Mouse (Mus musculus): ENCODE data around the gene Syt16. TPM values are rescaled to one million over a fixed set of nuclear protein-coding genes. Genes with fewer than 3 reads are reported as not detected.

The Syt16 gene
- total RNA-seq, 2 experiments from 2014 or later, result not detected

GRCm38 (mm10) chr12:74190297-74190696, 192.8 kb downstream of the Syt16 start:
- no peak for ATAC-seq (replicated peaks; ENCODE audit: low FRiP score, low TSS enrichment, poor library complexity, severe bottlenecking)

- ATAC-seq (replicated peaks; ENCODE audit: low FRiP score, low TSS enrichment, poor library complexity, severe bottlenecking), result no peak
Measured at GRCm38 (mm10) chr12:74192552-74192951, 195.1 kb downstream of the Syt16 start.

GRCm38 (mm10) chr12:74201410-74201809, 203.9 kb downstream of the Syt16 start:
- ATAC-seq (replicated peaks; ENCODE audit: low FRiP score, low TSS enrichment, poor library complexity, severe bottlenecking), result no peak

GRCm38 (mm10) chr12:74202431-74203042, 205.1 kb downstream of the Syt16 start:
- no peak for ATAC-seq (replicated peaks; ENCODE audit: low FRiP score, low TSS enrichment, poor library complexity, severe bottlenecking)

- no peak for ATAC-seq (replicated peaks; ENCODE audit: low FRiP score, low TSS enrichment, poor library complexity, severe bottlenecking)
Measured at GRCm38 (mm10) chr12:74212156-74212555, 214.7 kb downstream of the Syt16 start.

- no peak for ATAC-seq (replicated peaks; ENCODE audit: low FRiP score, low TSS enrichment, poor library complexity, severe bottlenecking)
Measured at GRCm38 (mm10) chr12:74216103-74216728, 218.8 kb downstream of the Syt16 start.

- no peak for ATAC-seq (replicated peaks; ENCODE audit: low FRiP score, low TSS enrichment, poor library complexity, severe bottlenecking)
Measured at GRCm38 (mm10) chr12:74219909-74220308, 222.4 kb downstream of the Syt16 start.

GRCm38 (mm10) chr12:74220651-74221050, 223.2 kb downstream of the Syt16 start:
- ATAC-seq (replicated peaks; ENCODE audit: low FRiP score, low TSS enrichment, poor library complexity, severe bottlenecking), result no peak

GRCm38 (mm10) chr12:74230808-74231207, 233.3 kb downstream of the Syt16 start:
- no peak for ATAC-seq (replicated peaks; ENCODE audit: low FRiP score, low TSS enrichment, poor library complexity, severe bottlenecking)

- ATAC-seq (replicated peaks; ENCODE audit: low FRiP score, low TSS enrichment, poor library complexity, severe bottlenecking), result no peak
Measured at GRCm38 (mm10) chr12:74232845-74233244, 235.4 kb downstream of the Syt16 start.

GRCm38 (mm10) chr12:74236191-74236590, 238.7 kb downstream of the Syt16 start:
- ATAC-seq (replicated peaks; ENCODE audit: low FRiP score, low TSS enrichment, poor library complexity, severe bottlenecking), result no peak

- ATAC-seq (replicated peaks; ENCODE audit: low FRiP score, low TSS enrichment, poor library complexity, severe bottlenecking), result no peak
Measured at GRCm38 (mm10) chr12:74238056-74238455, 240.6 kb downstream of the Syt16 start.

- ATAC-seq (replicated peaks; ENCODE audit: low FRiP score, low TSS enrichment, poor library complexity, severe bottlenecking), result no peak
Measured at GRCm38 (mm10) chr12:74238806-74239205, 241.3 kb downstream of the Syt16 start.

GRCm38 (mm10) chr12:74264846-74265245, 267.4 kb downstream of the Syt16 start:
- no peak for ATAC-seq (replicated peaks; ENCODE audit: low FRiP score, low TSS enrichment, poor library complexity, severe bottlenecking)

GRCm38 (mm10) chr12:74267049-74267448, 269.6 kb downstream of the Syt16 start:
- no peak for ATAC-seq (replicated peaks; ENCODE audit: low FRiP score, low TSS enrichment, poor library complexity, severe bottlenecking)

GRCm38 (mm10) chr12:74268644-74269285, 271.3 kb downstream of the Syt16 start:
- no peak for ATAC-seq (replicated peaks; ENCODE audit: low FRiP score, low TSS enrichment, poor library complexity, severe bottlenecking)

GRCm38 (mm10) chr12:74272545-74272944, 275.1 kb downstream of the Syt16 start:
- ATAC-seq (replicated peaks; ENCODE audit: low FRiP score, low TSS enrichment, poor library complexity, severe bottlenecking), result no peak

- ATAC-seq (replicated peaks; ENCODE audit: low FRiP score, low TSS enrichment, poor library complexity, severe bottlenecking), result no peak
Measured at GRCm38 (mm10) chr12:74277265-74277664, 279.8 kb downstream of the Syt16 start.

GRCm38 (mm10) chr12:74281403-74281802, 283.9 kb downstream of the Syt16 start:
- no peak for ATAC-seq (replicated peaks; ENCODE audit: low FRiP score, low TSS enrichment, poor library complexity, severe bottlenecking)

- ATAC-seq (replicated peaks; ENCODE audit: low FRiP score, low TSS enrichment, poor library complexity, severe bottlenecking), result no peak
Measured at GRCm38 (mm10) chr12:74282846-74283245, 285.4 kb downstream of the Syt16 start.
